Mouse (Mus musculus) CH12.LX (cell line): Measurements from ENCODE around the gene Ctrb1. TPM values are rescaled to one million over a fixed set of nuclear protein-coding genes. Genes with fewer than 3 reads are reported as not detected.

Source experiments
- DNase-seq: peaks from one replicate; pipeline ENCODE4 v3.0.0-alpha.2; 2013; ENCODE audit errors: extremely low read depth
- H3K27ac ChIP-seq: 2 replicates; pipeline ENCODE4 v1.5.1; 2012; ENCODE audit warnings: low read depth, mild to moderate bottlenecking, control low read depth, moderate library complexity; ENCODE audit not compliant: insufficient read depth
- H3K27me3 ChIP-seq: replicated peaks from 2 replicates; pipeline ENCODE3; 2012; ENCODE audit warnings: inconsistent platforms
- H3K36me3 ChIP-seq, 2 experiments: replicated peaks in 1 of 2; 2 replicates each; pipeline versions ENCODE3 to v1.6.1; 2012; ENCODE audit warnings: inconsistent platforms in 1 of 2, low read length in 1 of 2, mild to moderate bottlenecking in 1 of 2, mixed read lengths in 1 of 2, moderate library complexity in 1 of 2; ENCODE audit not compliant: control insufficient read depth in 1 of 2, insufficient read depth in 1 of 2
- H3K4me1 ChIP-seq, 2 experiments: 2 replicates each; pipeline ENCODE4 v1.6.1; 2012; ENCODE audit warnings: inconsistent platforms in 1 of 2, moderate library complexity in 1 of 2; ENCODE audit not compliant: insufficient read depth in 2 of 2, control insufficient read depth in 1 of 2
- H3K4me2 ChIP-seq: 2 replicates; pipeline ENCODE4 v1.6.1; 2012; ENCODE audit warnings: low read depth, mild to moderate bottlenecking, control low read depth; ENCODE audit not compliant: poor library complexity, insufficient read depth, severe bottlenecking
- H3K4me3 ChIP-seq, 3 experiments: fragments of 150-350 bp in 1 of 3; sonication (generic) in 1 of 3; replicated peaks in 1 of 3; 2 replicates each; pipeline versions ENCODE3 to v1.5.1; 2011 to 2012; ENCODE audit warnings: low read depth in 2 of 3, low read length in 2 of 3, mild to moderate bottlenecking in 2 of 3, moderate library complexity in 2 of 3, control low read depth in 1 of 3, improper control_type of control experiment in 1 of 3, inconsistent platforms in 1 of 3, mixed read lengths in 1 of 3; ENCODE audit not compliant: poor library complexity in 1 of 3
- H3K79me2 ChIP-seq: replicated peaks from 2 replicates; pipeline ENCODE4 v1.6.1; 2012; ENCODE audit warnings: mild to moderate bottlenecking, moderate library complexity; ENCODE audit not compliant: control insufficient read depth, poor library complexity, insufficient read depth, severe bottlenecking; ENCODE audit errors: extremely low read depth
- H3K9ac ChIP-seq: 2 replicates; pipeline ENCODE4 v1.6.1; 2012; ENCODE audit warnings: low read depth, mild to moderate bottlenecking, control low read depth, moderate library complexity; ENCODE audit not compliant: insufficient read depth
- H3K9me3 ChIP-seq: replicated peaks from 2 replicates; pipeline ENCODE3; 2012; ENCODE audit warnings: low read length, inconsistent platforms, mixed read lengths
- BHLHE40 ChIP-seq: IDR thresholded peaks from 2 replicates; pipeline ENCODE4 v1.6.1; 2011; ENCODE audit warnings: mild to moderate bottlenecking, low read depth, low read length, improper control_type of control experiment
- CHD2 ChIP-seq: IDR thresholded peaks from 2 replicates; pipeline ENCODE4 v1.6.1; 2011; ENCODE audit warnings: low read length, improper control_type of control experiment
- CTCF ChIP-seq, 2 experiments: IDR thresholded peaks in 1 of 2; conservative IDR thresholded peaks in 1 of 2; 2 replicates each; pipeline ENCODE4 v1.5.1; 2011 to 2012; ENCODE audit warnings: low read depth in 2 of 2, low read length in 2 of 2, improper control_type of control experiment in 1 of 2, inconsistent platforms in 1 of 2, mild to moderate bottlenecking in 1 of 2, moderate library complexity in 1 of 2
- E2F4 ChIP-seq: IDR thresholded peaks from 2 replicates; pipeline ENCODE4 v1.6.1; 2011; ENCODE audit warnings: low read depth, low read length, improper control_type of control experiment; ENCODE audit not compliant: insufficient replicate concordance
- ELF1 ChIP-seq: IDR thresholded peaks from 2 replicates; pipeline ENCODE4 v1.6.1; 2014; ENCODE audit warnings: low read depth, mild to moderate bottlenecking, inconsistent platforms, low read length, improper control_type of control experiment
- JUND ChIP-seq: conservative IDR thresholded peaks from 2 replicates; pipeline ENCODE4 v1.6.1; 2011; ENCODE audit warnings: low read depth, low read length, improper control_type of control experiment
- KAT2A ChIP-seq: IDR thresholded peaks from 2 replicates; pipeline ENCODE4 v1.6.1; 2012; ENCODE audit warnings: low read length, improper control_type of control experiment, inconsistent platforms; ENCODE audit not compliant: insufficient replicate concordance
- MAX ChIP-seq: IDR thresholded peaks from 2 replicates; pipeline ENCODE4 v1.6.1; 2011; ENCODE audit warnings: low read length, improper control_type of control experiment
- MAZ ChIP-seq: IDR thresholded peaks from 2 replicates; pipeline ENCODE4 v1.6.1; 2012; ENCODE audit warnings: low read depth, mild to moderate bottlenecking, inconsistent platforms, low read length, improper control_type of control experiment, moderate library complexity
- MXI1 ChIP-seq: IDR thresholded peaks from 2 replicates; pipeline ENCODE4 v1.6.1; 2011; ENCODE audit warnings: mild to moderate bottlenecking, low read depth, low read length, improper control_type of control experiment
- MYC ChIP-seq: IDR thresholded peaks from 2 replicates; pipeline ENCODE4 v1.6.1; 2011; ENCODE audit warnings: low read depth, mild to moderate bottlenecking, improper control_type of control experiment, low read length
- NELFE ChIP-seq: IDR thresholded peaks from 2 replicates; pipeline ENCODE4 v1.6.1; 2011; ENCODE audit warnings: low read depth, low read length, improper control_type of control experiment
- PAX5 ChIP-seq: IDR thresholded peaks from 2 replicates; pipeline ENCODE4 v1.6.1; 2012; ENCODE audit warnings: low read length, inconsistent platforms, mixed read lengths
- RAD21 ChIP-seq: IDR thresholded peaks from 2 replicates; pipeline ENCODE4 v1.6.1; 2011; ENCODE audit warnings: low read depth, mild to moderate bottlenecking, low read length, improper control_type of control experiment, moderate library complexity
- SIN3A ChIP-seq: IDR thresholded peaks from 2 replicates; pipeline ENCODE4 v1.6.1; 2012; ENCODE audit warnings: low read length, improper control_type of control experiment, inconsistent platforms
- TBP ChIP-seq: conservative IDR thresholded peaks from 2 replicates; pipeline ENCODE4 v1.6.1; 2011; ENCODE audit warnings: low read depth, low read length, improper control_type of control experiment
- USF1 ChIP-seq: IDR thresholded peaks from 2 replicates; pipeline ENCODE4 v1.6.1; 2014; ENCODE audit warnings: low read depth, mild to moderate bottlenecking, inconsistent platforms, low read length, improper control_type of control experiment
- USF2 ChIP-seq: conservative IDR thresholded peaks from 2 replicates; pipeline ENCODE4 v1.6.1; 2011; ENCODE audit warnings: low read depth, low read length, improper control_type of control experiment
- ZC3H11A ChIP-seq: IDR thresholded peaks from 2 replicates; pipeline ENCODE4 v1.6.1; 2012; ENCODE audit warnings: low read depth, mild to moderate bottlenecking, inconsistent platforms, low read length, improper control_type of control experiment
- ZMIZ1 ChIP-seq: IDR thresholded peaks from 2 replicates; pipeline ENCODE4 v1.6.1; 2012; ENCODE audit warnings: low read depth, mild to moderate bottlenecking, inconsistent platforms, low read length, improper control_type of control experiment
- dilution Hi-C: fragments of 300-500 bp; cut with MboI; formaldehyde crosslinking; loops from 2 replicates; pipeline ENCODE4 v1.14.3; 2020; ENCODE audit warnings: low sequenced_read_pairs; ENCODE audit not compliant: extremely low pct_unique_long_range_greater_than_20kb, extremely low pct_ligation_motif_present
- in situ Hi-C: fragments of 300-500 bp; cut with MboI; formaldehyde crosslinking; loops from 3 replicates; pipeline ENCODE4 v1.14.3; 2019; ENCODE audit warnings: low sequenced_read_pairs, low pct_ligation_motif_present, low pct_unique_long_range_greater_than_20kb, mixed read lengths
- polyA plus RNA-seq: library from polyadenylated mRNA; unstranded; fragments of >175 nt; gene quantifications from 2 replicates; pipeline ENCODE4 v1.2.1, GENCODE M21; 2012; ENCODE audit warnings: low read depth; ENCODE audit not compliant: insufficient read length
- total RNA-seq, 2 experiments: library from RNA; depleted of rRNA; stranded (reverse); fragments of 300-350 nt in 1 of 2; fragments of >200 nt in 1 of 2; gene quantifications; 2 replicates each; pipeline ENCODE4 v1.2.3; 2012 to 2014

The Ctrb1 gene
- total and polyA plus RNA-seq, 3 experiments, result not detected

GRCm38 (mm10) chr8:111735791-111736190, 45.0 kb upstream of the Ctrb1 start:
- Histone ChIP-seq H3K4me1 (peaks cover 7 to 10% of the 10 kb centered on the region in 2 experiments; a peak in 3 of 4 replicates), H3K27me3 (peaks cover 94% of the 10 kb centered on the region), H3K9me3 (peaks cover 3% of the 10 kb centered on the region), H3K4me2 (no peak overlapping the region), H3K27ac (no peak overlapping the region), H3K79me2 (no peaks in the 10 kb centered on the region), H3K4me3 (no peak overlapping the region), H3K36me3 (no peaks in the 10 kb centered on the region), H3K9ac (no peak overlapping the region)
- dilution Hi-C loops (no loop called here), in situ Hi-C loops (loop anchor here (10.0 kb wide), 1 partner anchor 99 kb away; no protein-coding TSS in a partner anchor)
- TF ChIP-seq E2F4, result no peak
- TF ChIP-seq PAX5, result no peak
- no peak for TF ChIP-seq USF2
- TF ChIP-seq USF1, result no peak
- no peak for TF ChIP-seq RAD21
- TF ChIP-seq MAZ, result no peak
- TF ChIP-seq MYC, result no peak
- TF ChIP-seq ZC3H11A, result no peak
- TF ChIP-seq NELFE, result no peak
- TF ChIP-seq BHLHE40, result no peak
- no peak for TF ChIP-seq JUND
- TF ChIP-seq ELF1, result no peak
- TF ChIP-seq SIN3A, result no peak
- no peak for TF ChIP-seq TBP
- no peak for TF ChIP-seq KAT2A
- TF ChIP-seq ZMIZ1, result no peak
- TF ChIP-seq CHD2, result no peak
- no peak for TF ChIP-seq MAX
- DNase-seq, result no peak

GRCm38 (mm10) chr8:111735335-111735761, 44.5 kb upstream of the Ctrb1 start:
- Histone ChIP-seq H3K27me3 (peaks cover 94% of the 10 kb centered on the region), H3K9ac (no peak overlapping the region), H3K4me1 (peaks cover 7 to 10% of the 10 kb centered on the region in 2 experiments; a peak in 3 of 4 replicates), H3K9me3 (peaks cover 3% of the 10 kb centered on the region), H3K4me2 (no peak overlapping the region), H3K36me3 (no peaks in the 10 kb centered on the region), H3K4me3 (no peak overlapping the region), H3K79me2 (no peaks in the 10 kb centered on the region), H3K27ac (no peak overlapping the region)
- no peak for DNase-seq
- dilution Hi-C loops, result no loop called here
- TF ChIP-seq MXI1 (no peak), USF2 (no peak), CTCF (conservative IDR thresholded peaks at IDR 0.05 in 1 of 2, IDR thresholded peaks at IDR 0.05 in 1 of 2; ENCODE audit: low read depth in 2 of 2, low read length in 2 of 2) (peak in 1 of 2 experiments; percentile 26; a peak in 1 of 4 replicates)
- in situ Hi-C loops, result loop anchor here (10.0 kb wide), 1 partner anchor 99 kb away; no protein-coding TSS in a partner anchor
